In genomic region chr8:120475462-120476201, GRCm38 (mm10) we compare ENCODE assay signal across 9 mouse cellular contexts.
A peak's percentile ranks its signal among the peaks of the same experiment; 100 is the strongest.
DNase-seq lines count a peak whose midpoint lies in the region; ATAC-seq lines count a peak whose summit lies in the region.
"Had no signal": no experiment of that assay in that cellular context is flagged by ENCODE, and none has a peak within 500 bp of the region (broad histone marks: within the 10 kb centered on the region; RNA-seq: fewer than 3 reads in every experiment).

No protein-coding gene starts in this region.

- ATAC-seq in hindbrain, embryonic 12.5 days (ENCODE audit: low FRiP score) = no peak
- ATAC-seq in hindbrain, embryonic 16.5 days = no peak
- peak; percentile 67 to 70 for ATAC-seq in hematopoietic stem cell, adult 5-6 weeks (replicated peaks in 1 of 2; ENCODE audit: insufficient read depth in 1 of 2, low FRiP score in 2 of 2, low TSS enrichment in 1 of 2, low read depth in 1 of 2, poor library complexity in 2 of 2, severe bottlenecking in 2 of 2)
- ATAC-seq in stomach, embryonic 15.5 days (ENCODE audit: insufficient read depth, low FRiP score, low read depth) = peak; percentile 87

- H3K9ac ChIP-seq in hindbrain, embryonic 12.5 days = no peak overlapping the region
- no peak overlapping the region for H3K9ac ChIP-seq in hindbrain, embryonic 16.5 days (ENCODE audit: low read depth, low read length)
- H3K9ac ChIP-seq in stomach, embryonic 15.5 days = no peak overlapping the region

- H3K27me3 ChIP-seq in hindbrain, embryonic 12.5 days = no peaks in the 10 kb centered on the region
- H3K27me3 ChIP-seq in hindbrain, embryonic 16.5 days (replicated peaks; ENCODE audit: control insufficient read depth, insufficient read depth, low read length) = no peaks in the 10 kb centered on the region
- no peaks in the 10 kb centered on the region for H3K27me3 ChIP-seq in stomach, embryonic 15.5 days (replicated peaks)

- H3K4me2 ChIP-seq in hindbrain, embryonic 12.5 days (replicated peaks) = no peak overlapping the region
- H3K4me2 ChIP-seq in hindbrain, embryonic 16.5 days (ENCODE audit: low read length) = no peak overlapping the region
- no peak overlapping the region for H3K4me2 ChIP-seq in stomach, embryonic 15.5 days

- H3K9me3 ChIP-seq in hindbrain, embryonic 12.5 days (replicated peaks) = no peaks in the 10 kb centered on the region
- H3K9me3 ChIP-seq in hindbrain, embryonic 16.5 days (ENCODE audit: control insufficient read depth, low read length) = no peaks in the 10 kb centered on the region
- no peaks in the 10 kb centered on the region for H3K9me3 ChIP-seq in stomach, embryonic 15.5 days

- WGBS in hindbrain, embryonic 12.5 days = 69% methylated on average over 10 of the region's 10 CpGs
- 73% methylated on average over 10 of the region's 10 CpGs for WGBS in hindbrain, embryonic 16.5 days
- 62% methylated on average over 10 of the region's 10 CpGs for WGBS in stomach, embryonic 15.5 days

- peaks cover 58% of the 10 kb centered on the region for H3K4me1 ChIP-seq in hindbrain, embryonic 12.5 days
- peaks cover 37% of the 10 kb centered on the region for H3K4me1 ChIP-seq in hindbrain, embryonic 16.5 days (ENCODE audit: control insufficient read depth, insufficient read depth, low read depth, low read length)
- H3K4me1 ChIP-seq in stomach, embryonic 15.5 days = peaks cover 55% of the 10 kb centered on the region

- H3K4me3 ChIP-seq in hindbrain, embryonic 12.5 days = no peak overlapping the region
- no peak overlapping the region for H3K4me3 ChIP-seq in hindbrain, embryonic 16.5 days (ENCODE audit: low read length)
- H3K4me3 ChIP-seq in stomach, embryonic 15.5 days (replicated peaks) = no peak overlapping the region

- 0 out of 2 replicates have a peak overlapping the region, but pooled peaks have one; percentile 85 for H3K27ac ChIP-seq in hindbrain, embryonic 12.5 days
- H3K27ac ChIP-seq in hindbrain, embryonic 16.5 days (ENCODE audit: low read depth, low read length) = no peak overlapping the region
- peak overlapping the region; percentile 59 for H3K27ac ChIP-seq in stomach, embryonic 15.5 days

- peak; percentile 61 for DNase-seq in lung, postnatal 25 days (ENCODE audit: low spot score)
- no peak for DNase-seq in layer of hippocampus, adult 18-20 months (ENCODE audit: low spot score in 2 of 2)
- DNase-seq in thymus, adult 18-20 months = no peak
- DNase-seq in frontal cortex, postnatal 25 days (ENCODE audit: low spot score in 2 of 2) = no peak
- DNase-seq: layer of hippocampus, adult 9-11 months had no signal

- no peaks in the 10 kb centered on the region for H3K36me3 ChIP-seq in hindbrain, embryonic 12.5 days
- no peaks in the 10 kb centered on the region for H3K36me3 ChIP-seq in hindbrain, embryonic 16.5 days (ENCODE audit: control insufficient read depth, insufficient read depth, low read length)
- no peaks in the 10 kb centered on the region for H3K36me3 ChIP-seq in stomach, embryonic 15.5 days

Comparison
In these comparisons a context has a peak if more than half of its experiments do, and no peak if none do; other contexts are left out.
1. ATAC-seq: peak in hematopoietic stem cell, adult 5-6 weeks (2 of 2) and stomach, embryonic 15.5 days (single experiment); none in hindbrain, embryonic 12.5 days (single experiment) and hindbrain, embryonic 16.5 days (single experiment).